Mouse (Mus musculus): ENCODE measurements around the gene Itgb8. TPM values are rescaled to one million over a fixed set of nuclear protein-coding genes. Genes with fewer than 3 reads are reported as not detected.

Itgb8 gene
- polyA plus RNA-seq, 1 experiment from 2014 or later: 6.3 TPM

DNA sequence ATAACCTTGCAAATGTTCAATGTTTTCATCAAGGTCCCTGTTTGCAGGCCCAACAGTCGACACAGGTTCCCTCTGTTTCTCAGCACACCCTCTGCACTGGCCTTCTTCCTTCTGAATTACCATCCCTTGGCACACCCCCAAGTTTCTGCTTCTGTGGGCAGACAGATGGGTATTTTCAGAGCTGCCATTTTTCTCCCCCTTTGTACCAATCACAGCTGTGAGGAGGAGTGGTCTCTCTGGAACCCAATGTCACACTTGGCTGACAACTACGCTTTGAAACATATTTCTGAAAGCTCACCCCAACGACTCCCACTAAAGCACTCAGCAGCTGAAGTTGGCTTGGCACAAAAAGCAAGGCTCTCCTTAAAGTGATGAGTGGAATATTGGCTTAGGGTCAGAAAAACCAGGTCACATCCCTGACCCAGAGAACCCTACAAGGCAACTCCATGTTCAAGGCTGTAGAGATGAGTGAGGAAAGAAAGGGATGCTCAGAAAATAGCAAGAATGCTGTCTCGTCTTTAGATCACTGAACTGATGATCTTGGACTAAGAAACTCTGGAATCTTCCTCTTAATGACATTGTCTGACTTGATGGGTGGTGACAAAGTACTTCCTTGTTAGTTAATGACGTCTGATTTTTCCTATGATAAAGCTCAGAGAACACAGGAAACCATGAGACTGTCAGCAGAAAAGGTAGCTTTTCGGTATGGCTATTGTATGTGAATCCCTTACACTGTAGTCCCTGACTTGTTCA lies 31.7 kb downstream of the Itgb8 start:
- ATAC-seq (ENCODE audit: low FRiP score, low read depth): no peak
- no peak overlapping the region for H3K9ac ChIP-seq

GRCm38 (mm10) chr12:119204411-119204810 lies 34.2 kb downstream of the Itgb8 start:
- H3K27ac ChIP-seq: no peak overlapping the region
- H3K4me3 ChIP-seq: no peak overlapping the region
- peaks cover 11% of the 10 kb centered on the region for H3K36me3 ChIP-seq
- no peak overlapping the region for H3K4me2 ChIP-seq (replicated peaks)
- H3K9me3 ChIP-seq: no peaks in the 10 kb centered on the region
- no peaks in the 10 kb centered on the region for H3K27me3 ChIP-seq
- ATAC-seq (ENCODE audit: low FRiP score, low read depth): no peak
- H3K9ac ChIP-seq: no peak overlapping the region
- no peaks in the 10 kb centered on the region for H3K4me1 ChIP-seq
- 55% methylated on average over 2 of the region's 2 CpGs for WGBS

More for the DNA sequence above, 31.7 kb downstream of the Itgb8 start:
- Histone ChIP-seq H3K4me1 (no peaks in the 10 kb centered on the region), H3K27me3 (no peaks in the 10 kb centered on the region), H3K9me3 (no peaks in the 10 kb centered on the region), H3K4me2 (replicated peaks) (no peak overlapping the region), H3K36me3 (peaks cover 10% of the 10 kb centered on the region), H3K4me3 (no peak overlapping the region), H3K27ac (no peak overlapping the region)
- 84% methylated on average over 6 of the region's 6 CpGs for WGBS

- no peak for ATAC-seq (ENCODE audit: low FRiP score, low read depth)
- no peaks in the 10 kb centered on the region for H3K4me1 ChIP-seq
- WGBS: 46% methylated on average over 2 of the region's 2 CpGs
Observed at GRCm38 (mm10) chr12:119202766-119203165, 35.8 kb downstream of the Itgb8 start.

DNA sequence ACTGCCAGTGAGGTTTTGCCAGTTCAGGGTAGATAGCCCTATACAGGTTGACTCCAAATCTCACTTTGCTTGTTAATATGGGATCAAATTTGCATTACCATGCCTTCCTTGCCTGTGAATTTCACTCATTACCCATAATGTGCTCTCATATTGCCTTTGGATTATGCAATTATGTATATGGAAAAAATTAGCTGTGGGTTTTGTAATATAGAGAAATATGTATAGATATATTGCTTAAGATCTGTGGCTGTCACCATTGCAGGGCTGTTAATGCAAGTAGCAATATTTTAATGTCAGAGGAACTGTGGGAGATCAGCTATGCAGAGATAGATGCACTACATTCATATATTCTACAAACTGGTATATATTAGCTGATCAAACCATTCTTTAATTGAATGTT lies 43.5 kb downstream of the Itgb8 start:
- H3K4me3 ChIP-seq: no peak overlapping the region
- no peak for ATAC-seq (ENCODE audit: low FRiP score, low read depth)
- H3K27ac ChIP-seq: no peak overlapping the region
- no peak overlapping the region for H3K9ac ChIP-seq
- H3K9me3 ChIP-seq: no peaks in the 10 kb centered on the region
- H3K4me1 ChIP-seq: no peaks in the 10 kb centered on the region
- no peak overlapping the region for H3K4me2 ChIP-seq (replicated peaks)
- peaks cover 12% of the 10 kb centered on the region for H3K36me3 ChIP-seq
- no peaks in the 10 kb centered on the region for H3K27me3 ChIP-seq

More at GRCm38 (mm10) chr12:119202766-119203165, 35.8 kb downstream of the Itgb8 start:
- H3K9ac ChIP-seq: no peak overlapping the region
- H3K9me3 ChIP-seq: no peaks in the 10 kb centered on the region
- no peak overlapping the region for H3K4me3 ChIP-seq
- no peak overlapping the region for H3K4me2 ChIP-seq (replicated peaks)
- no peak overlapping the region for H3K27ac ChIP-seq
- no peaks in the 10 kb centered on the region for H3K27me3 ChIP-seq
- H3K36me3 ChIP-seq: peaks cover 11% of the 10 kb centered on the region

DNA sequence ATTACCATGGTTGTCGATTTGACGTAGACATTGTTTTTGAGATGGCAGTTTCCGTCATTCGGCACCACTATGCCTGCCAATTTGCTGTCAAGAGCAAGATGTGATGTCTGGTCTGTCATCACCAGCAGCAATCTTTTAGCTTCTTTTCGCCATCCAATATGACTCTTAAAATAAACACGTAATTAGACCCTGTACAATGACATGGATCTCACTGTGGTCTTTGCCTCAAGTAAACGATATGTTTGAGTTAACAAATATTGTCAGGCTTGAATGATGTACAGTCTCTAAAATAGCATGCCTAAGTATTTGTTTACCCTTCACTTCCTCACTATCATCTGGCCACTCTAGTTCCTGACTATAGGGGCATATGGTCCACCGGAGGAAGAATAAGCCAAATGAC lies 48.8 kb downstream of the Itgb8 start:
- no peaks in the 10 kb centered on the region for H3K27me3 ChIP-seq
- H3K4me2 ChIP-seq (replicated peaks): no peak overlapping the region
- H3K4me1 ChIP-seq: peaks cover 2% of the 10 kb centered on the region
- H3K9ac ChIP-seq: no peak overlapping the region
- peaks cover 25% of the 10 kb centered on the region for H3K36me3 ChIP-seq
- ATAC-seq (ENCODE audit: low FRiP score, low read depth): no peak
- H3K9me3 ChIP-seq: no peaks in the 10 kb centered on the region
- 89% methylated on average over 8 of the region's 8 CpGs for WGBS
- H3K4me3 ChIP-seq: no peak overlapping the region
- no peak overlapping the region for H3K27ac ChIP-seq

DNA sequence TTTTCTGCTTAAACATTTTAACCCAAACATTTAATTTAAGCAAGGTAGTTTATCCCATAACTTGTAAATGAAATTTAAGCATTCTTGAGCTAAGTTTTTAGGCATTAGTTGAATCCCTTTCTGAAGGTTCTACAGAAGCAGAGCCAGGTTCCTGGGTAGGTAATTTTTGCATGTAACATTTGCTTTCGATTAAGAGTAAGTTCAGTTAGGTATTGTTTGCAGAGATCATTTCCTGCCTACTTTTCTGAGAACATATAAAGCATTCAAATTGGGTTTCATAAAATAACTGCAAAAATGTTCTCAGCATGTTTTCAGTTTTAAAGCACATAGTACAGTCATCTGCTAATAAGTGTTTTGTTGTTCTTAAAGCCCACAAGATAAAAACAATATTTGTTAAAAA lies 53.2 kb downstream of the Itgb8 start:
- peaks cover 13% of the 10 kb centered on the region for H3K4me1 ChIP-seq
- peaks cover 16% of the 10 kb centered on the region for H3K36me3 ChIP-seq
- no peak overlapping the region for H3K4me3 ChIP-seq
- H3K27me3 ChIP-seq: no peaks in the 10 kb centered on the region
- H3K9ac ChIP-seq: no peak overlapping the region
- H3K4me2 ChIP-seq (replicated peaks): no peak overlapping the region
- WGBS: 37% methylated on average over 1 of the region's 1 CpGs
- ATAC-seq (ENCODE audit: low FRiP score, low read depth): no peak
- no peak overlapping the region for H3K27ac ChIP-seq
- H3K9me3 ChIP-seq: no peaks in the 10 kb centered on the region

GRCm38 (mm10) chr12:119182215-119182924 lies 56.2 kb downstream of the Itgb8 start:
- H3K27ac ChIP-seq: peak overlapping the region; percentile 55; the same call in 1 of the 2 replicates
- peaks cover 21% of the 10 kb centered on the region for H3K36me3 ChIP-seq
- H3K9ac ChIP-seq: no peak overlapping the region
- ATAC-seq (ENCODE audit: low FRiP score, low read depth): no peak
- 54% methylated on average over 2 of the region's 2 CpGs for WGBS
- peaks cover 13% of the 10 kb centered on the region for H3K4me1 ChIP-seq
- no peak overlapping the region for H3K4me2 ChIP-seq (replicated peaks)
- no peaks in the 10 kb centered on the region for H3K27me3 ChIP-seq
- H3K4me3 ChIP-seq: no peak overlapping the region
- H3K9me3 ChIP-seq: no peaks in the 10 kb centered on the region

DNA sequence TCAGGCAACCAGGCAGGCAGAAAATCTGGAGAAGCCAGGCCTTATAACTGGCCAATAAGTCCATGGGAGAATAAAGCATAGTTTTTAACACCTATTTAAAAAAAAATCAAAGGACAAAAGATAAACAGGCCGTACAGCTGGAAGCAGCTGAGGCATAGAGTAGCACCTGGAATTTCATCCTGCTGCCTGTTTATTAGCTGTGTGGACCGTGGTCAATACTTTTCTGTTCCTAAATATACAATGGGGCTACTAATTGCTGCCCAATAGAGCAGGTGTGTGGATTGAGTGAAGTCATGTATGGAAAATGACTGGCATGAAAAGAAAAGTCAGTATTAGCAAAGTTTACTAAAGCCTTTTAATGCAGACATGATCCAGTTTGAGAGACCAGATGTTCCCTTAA lies 62.6 kb downstream of the Itgb8 start:
- 41% methylated on average over 2 of the region's 2 CpGs for WGBS

GRCm38 (mm10) chr12:119169828-119170539 lies 68.6 kb downstream of the Itgb8 start:
- no peak for ATAC-seq (ENCODE audit: low FRiP score, low read depth)
- H3K27me3 ChIP-seq: no peaks in the 10 kb centered on the region
- no peak overlapping the region for H3K4me2 ChIP-seq (replicated peaks)
- no peak overlapping the region for H3K27ac ChIP-seq
- H3K4me3 ChIP-seq: no peak overlapping the region
- peaks cover 14% of the 10 kb centered on the region for H3K4me1 ChIP-seq
- H3K9ac ChIP-seq: no peak overlapping the region
- H3K36me3 ChIP-seq: peaks cover 15% of the 10 kb centered on the region
- H3K9me3 ChIP-seq: no peaks in the 10 kb centered on the region
- WGBS: 78% methylated on average over 4 of the region's 4 CpGs

More for the DNA sequence above, 62.6 kb downstream of the Itgb8 start:
- Histone ChIP-seq H3K9me3 (no peaks in the 10 kb centered on the region), H3K4me1 (no peaks in the 10 kb centered on the region), H3K36me3 (peaks cover 26% of the 10 kb centered on the region), H3K27me3 (no peaks in the 10 kb centered on the region), H3K4me2 (replicated peaks) (no peak overlapping the region), H3K27ac (no peak overlapping the region), H3K4me3 (no peak overlapping the region), H3K9ac (no peak overlapping the region)
- peak; percentile 24 for ATAC-seq (ENCODE audit: low FRiP score, low read depth)

DNA sequence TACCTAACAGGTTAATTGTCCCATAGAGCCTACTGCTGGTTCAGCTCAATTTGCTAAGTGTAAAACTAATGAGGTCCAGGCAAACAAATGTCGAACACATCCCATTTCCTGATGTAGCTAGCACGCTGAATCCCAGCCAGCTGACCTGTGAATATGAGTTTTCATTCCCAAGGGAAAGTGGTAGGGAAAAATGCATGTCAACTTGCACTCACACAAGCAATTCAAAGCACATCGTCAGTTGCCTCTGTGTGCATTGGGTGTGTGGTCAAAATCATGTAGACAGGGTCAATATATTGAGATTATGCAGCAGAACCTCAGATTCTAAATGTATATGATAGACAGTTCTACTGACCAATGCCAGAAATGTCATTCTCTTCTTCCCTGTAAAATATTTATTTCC lies 69.5 kb downstream of the Itgb8 start:
- no peaks in the 10 kb centered on the region for H3K9me3 ChIP-seq
- 0 out of 2 replicates have a peak, but pooled peaks have one; percentile 37 for ATAC-seq (ENCODE audit: low FRiP score, low read depth)

DNA sequence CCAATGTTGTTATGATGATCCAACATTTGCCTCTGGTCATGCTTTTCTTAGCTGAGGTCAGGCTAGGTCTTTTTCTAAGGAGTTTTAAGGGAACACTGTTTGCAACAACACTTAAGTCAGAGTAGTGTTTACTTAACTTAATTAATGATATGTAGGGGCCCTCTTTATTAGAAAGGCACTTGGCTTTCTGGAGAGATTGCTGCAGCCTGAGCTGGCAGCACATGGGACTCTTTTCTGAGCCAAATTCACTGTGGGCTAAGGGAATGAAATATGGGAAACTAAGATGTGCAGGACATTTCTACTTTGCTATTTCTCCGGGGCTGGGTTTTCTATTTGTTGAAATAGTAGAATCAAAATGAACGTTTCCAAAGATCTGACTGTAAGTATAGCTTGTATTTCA lies 73.5 kb downstream of the Itgb8 start:
- no peak for ATAC-seq (ENCODE audit: low FRiP score, low read depth)
- Histone ChIP-seq H3K9me3 (no peaks in the 10 kb centered on the region), H3K4me3 (no peak overlapping the region), H3K27me3 (no peaks in the 10 kb centered on the region), H3K27ac (0 out of 2 replicates have a peak overlapping the region, but pooled peaks have one; percentile 58), H3K36me3 (peaks cover 32% of the 10 kb centered on the region), H3K4me2 (replicated peaks) (no peak overlapping the region), H3K9ac (no peak overlapping the region), H3K4me1 (peaks cover 25% of the 10 kb centered on the region)
- 61% methylated on average over 2 of the region's 2 CpGs for WGBS

More for the DNA sequence above, 69.5 kb downstream of the Itgb8 start:
- no peaks in the 10 kb centered on the region for H3K27me3 ChIP-seq
- 21% methylated on average over 3 of the region's 3 CpGs for WGBS
- peaks cover 22% of the 10 kb centered on the region for H3K4me1 ChIP-seq
- H3K27ac ChIP-seq: no peak overlapping the region
- no peak overlapping the region for H3K4me2 ChIP-seq (replicated peaks)
- no peak overlapping the region for H3K4me3 ChIP-seq
- peaks cover 23% of the 10 kb centered on the region for H3K36me3 ChIP-seq
- H3K9ac ChIP-seq: no peak overlapping the region

GRCm38 (mm10) chr12:119164672-119165071 lies 73.9 kb downstream of the Itgb8 start:
- Histone ChIP-seq H3K36me3 (peaks cover 32% of the 10 kb centered on the region), H3K27me3 (no peaks in the 10 kb centered on the region), H3K4me2 (replicated peaks) (no peak overlapping the region), H3K4me1 (peaks cover 25% of the 10 kb centered on the region), H3K27ac (peak overlapping the region; percentile 58; the same call in 1 of the 2 replicates), H3K9me3 (no peaks in the 10 kb centered on the region), H3K4me3 (no peak overlapping the region), H3K9ac (no peak overlapping the region)
- ATAC-seq (ENCODE audit: low FRiP score, low read depth): no peak
- WGBS: 73% methylated on average over 1 of the region's 1 CpGs
